Mouse (Mus musculus) brain, embryonic 14.5 days (tissue): Measurements from ENCODE around the gene Arhgef25.

Experiments used
- CTCF ChIP-seq: fragments of 200-500 bp; IDR thresholded peaks from 2 replicates; pipeline ENCODE4 v1.5.1; 2012; ENCODE audit warnings: inconsistent platforms, mild to moderate bottlenecking, moderate library complexity, borderline replicate concordance; ENCODE audit not compliant: insufficient read depth, insufficient read length; ENCODE audit errors: extremely low read depth
- POLR2A ChIP-seq: fragments of 200-500 bp; IDR thresholded peaks from 2 replicates; pipeline ENCODE4 v1.6.1; 2012; ENCODE audit warnings: mild to moderate bottlenecking, inconsistent platforms, borderline replicate concordance; ENCODE audit not compliant: poor library complexity, insufficient read depth, insufficient read length, severe bottlenecking; ENCODE audit errors: extremely low read depth

GRCm38 (mm10) chr10:127147135-127147534 lies 42.7 kb downstream of the Arhgef25 start:
- TF ChIP-seq POLR2A, result no peak
- no peak for TF ChIP-seq CTCF
